32 mouse cellular contexts compared by ENCODE assay signal in the genomic region with DNA sequence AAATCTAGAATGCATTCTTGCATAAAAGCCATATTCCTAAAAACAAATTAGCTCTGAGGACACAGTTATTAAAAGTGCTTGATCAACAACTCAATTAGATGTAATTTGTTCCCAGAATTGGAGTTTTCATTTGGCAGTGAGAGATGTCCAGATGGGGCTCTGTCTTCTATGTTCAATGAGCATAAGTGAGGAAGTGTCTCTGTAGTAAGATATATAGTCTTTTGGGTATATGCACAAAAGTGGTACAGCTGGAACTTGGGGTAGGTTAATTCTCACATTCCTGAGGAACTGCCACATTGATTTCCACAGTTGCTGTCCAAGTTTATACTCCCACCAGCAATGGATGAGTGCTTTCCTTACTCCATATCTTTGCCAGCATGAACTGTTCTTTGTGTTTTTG.
"Had no signal": no experiment of that assay in that cellular context is flagged by ENCODE, and none has a peak within 500 bp of the region (broad histone marks: within the 10 kb centered on the region; RNA-seq: fewer than 3 reads in every experiment).

No protein-coding gene starts in this region.

- H3K27ac ChIP-seq: left cerebral cortex, adult 2 months; limb, embryonic 10.5 days; limb, embryonic 12.5 days; limb, embryonic 13.5 days; limb, embryonic 15.5 days; liver, embryonic 12.5 days; liver, embryonic 13.5 days; liver, embryonic 14.5 days; liver, embryonic 15.5 days; lung, embryonic 15.5 days; macrophage; midbrain, embryonic 10.5 days; midbrain, embryonic 12.5 days; midbrain, embryonic 13.5 days; midbrain, embryonic 15.5 days had no signal

- H3K4me2 ChIP-seq: limb, embryonic 12.5 days; limb, embryonic 13.5 days; limb, embryonic 15.5 days; liver, embryonic 11.5 days; liver, embryonic 12.5 days; liver, embryonic 13.5 days; liver, embryonic 15.5 days; lung, embryonic 14.5 days; lung, embryonic 15.5 days; midbrain, embryonic 11.5 days; midbrain, embryonic 12.5 days; midbrain, embryonic 13.5 days; midbrain, embryonic 15.5 days had no signal

- H3K4me1 ChIP-seq: limb, embryonic 10.5 days; limb, embryonic 12.5 days; limb, embryonic 13.5 days; limb, embryonic 15.5 days; liver, embryonic 12.5 days; liver, embryonic 13.5 days; liver, embryonic 15.5 days; lung, embryonic 15.5 days; megakaryocyte, embryonic 14.5 days; midbrain, embryonic 10.5 days; midbrain, embryonic 12.5 days; midbrain, embryonic 13.5 days; midbrain, embryonic 15.5 days had no signal

- H3K36me3 ChIP-seq: limb, embryonic 10.5 days; limb, embryonic 12.5 days; limb, embryonic 13.5 days; limb, embryonic 15.5 days; liver, embryonic 12.5 days; liver, embryonic 13.5 days; liver, embryonic 15.5 days; lung, embryonic 15.5 days; midbrain, embryonic 10.5 days; midbrain, embryonic 12.5 days; midbrain, embryonic 13.5 days; midbrain, embryonic 15.5 days had no signal

- H3K9ac ChIP-seq: limb, embryonic 12.5 days; limb, embryonic 13.5 days; limb, embryonic 15.5 days; liver, embryonic 12.5 days; liver, embryonic 13.5 days; liver, embryonic 14.5 days; liver, embryonic 15.5 days; liver, postnatal 0 days; lung, embryonic 14.5 days; lung, embryonic 15.5 days; midbrain, embryonic 12.5 days; midbrain, embryonic 13.5 days; midbrain, embryonic 15.5 days had no signal

- H3K4me3 ChIP-seq: left cerebral cortex, adult 2 months; limb, embryonic 10.5 days; limb, embryonic 12.5 days; limb, embryonic 13.5 days; limb, embryonic 15.5 days; liver, embryonic 12.5 days; liver, embryonic 13.5 days; liver, embryonic 15.5 days; lung, embryonic 15.5 days; megakaryocyte, embryonic 14.5 days; midbrain, embryonic 10.5 days; midbrain, embryonic 12.5 days; midbrain, embryonic 13.5 days; midbrain, embryonic 15.5 days; myocyte had no signal

- DNase-seq: left cerebral cortex, postnatal 4 days; liver; liver, embryonic 13.5 days; liver, postnatal 0 days; lung, adult 18-20 months; lung, adult 2 months; lung, embryonic 14.5 days; lung, postnatal 10 days; lung, postnatal 14 days; lung, postnatal 36 days; lung, postnatal 4 days; midbrain, embryonic 14.5 days had no signal

- H3K27me3 ChIP-seq: limb, embryonic 12.5 days; limb, embryonic 13.5 days; limb, embryonic 15.5 days; liver, embryonic 12.5 days; liver, embryonic 13.5 days; liver, embryonic 15.5 days; lung, embryonic 15.5 days; megakaryocyte, embryonic 14.5 days; midbrain, embryonic 12.5 days; midbrain, embryonic 13.5 days; midbrain, embryonic 15.5 days had no signal

- H3K9me3 ChIP-seq: limb, embryonic 10.5 days; limb, embryonic 12.5 days; limb, embryonic 13.5 days; limb, embryonic 15.5 days; liver, embryonic 12.5 days; liver, embryonic 13.5 days; liver, embryonic 15.5 days; lung, embryonic 15.5 days; megakaryocyte, embryonic 14.5 days; midbrain, embryonic 10.5 days; midbrain, embryonic 12.5 days; midbrain, embryonic 13.5 days; midbrain, embryonic 15.5 days had no signal

- ATAC-seq: liver, embryonic 12.5 days; liver, postnatal 0 days; lung, postnatal 0 days; midbrain, embryonic 13.5 days; midbrain, embryonic 15.5 days; midbrain, embryonic 16.5 days had no signal
